Mouse (Mus musculus): ENCODE results near the gene Lmna.
A peak's percentile ranks its signal among the peaks of the same experiment; 100 is the strongest.

Lmna gene

GRCm38 (mm10) chr3:88501366-88502030 lies 8.3 kb downstream of the Lmna start:
- no peak for DNase-seq (ENCODE audit: low read depth, low spot score)

DNA sequence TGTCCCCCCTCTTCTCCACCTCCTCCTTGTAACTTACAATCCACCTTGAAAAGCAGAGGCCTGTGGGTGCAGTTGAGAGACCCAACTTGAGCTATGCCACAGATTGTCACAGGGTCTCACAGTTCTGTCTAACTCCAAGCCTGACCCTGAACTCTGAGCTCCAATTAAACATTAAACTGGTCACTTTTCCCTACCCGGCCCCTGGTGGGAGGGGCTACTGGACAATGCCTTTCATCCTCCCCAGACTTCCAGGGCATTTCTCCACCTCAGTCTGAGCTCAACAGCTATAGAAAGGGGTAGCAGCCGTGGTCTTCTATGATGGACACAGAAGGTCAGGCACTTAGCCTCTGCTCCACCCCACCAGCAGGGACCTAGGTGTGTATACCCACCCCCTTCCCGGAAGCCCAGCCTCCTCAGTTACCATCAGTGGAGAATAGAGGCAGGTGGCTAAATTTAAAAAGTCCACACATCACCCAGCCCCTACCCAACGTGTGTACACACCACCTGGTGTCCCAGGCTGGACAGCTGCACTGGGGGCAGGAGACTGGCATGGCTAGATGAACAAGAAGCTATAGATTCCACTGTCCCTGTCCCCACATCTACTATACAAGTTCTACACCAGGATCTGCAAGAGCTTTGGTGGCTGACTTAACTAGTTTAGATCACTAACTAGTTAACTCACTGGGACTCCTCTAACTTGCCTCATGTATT lies 8.9 kb downstream of the Lmna start:
- no peak for DNase-seq (ENCODE audit: low read depth, low spot score)

DNA sequence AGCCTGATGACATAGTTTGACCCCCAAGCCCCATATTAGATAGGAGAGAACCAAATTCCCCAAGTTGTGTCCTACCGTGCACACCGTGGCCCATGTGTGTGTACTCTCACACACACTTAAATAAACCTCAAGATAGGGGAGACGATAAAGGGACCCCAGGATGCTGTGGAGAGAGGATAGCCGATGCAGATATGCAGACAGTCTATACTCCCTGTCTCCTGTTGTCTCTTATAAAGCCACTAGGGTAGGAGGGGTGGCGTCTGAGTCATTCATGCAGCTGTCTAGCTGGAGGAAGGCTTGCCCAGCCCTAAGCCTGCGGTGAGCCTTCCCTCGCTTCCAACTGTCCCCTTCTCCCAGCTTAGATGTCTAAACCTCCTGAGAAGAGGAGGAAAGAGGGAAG lies 9.7 kb downstream of the Lmna start:
- DNase-seq (ENCODE audit: low read depth, low spot score), result no peak

GRCm38 (mm10) chr3:88499580-88499979 lies 10.2 kb downstream of the Lmna start:
- no peak for DNase-seq (ENCODE audit: low read depth, low spot score)

GRCm38 (mm10) chr3:88495741-88496415 lies 13.9 kb downstream of the Lmna start:
- DNase-seq (ENCODE audit: low read depth, low spot score), result no peak

DNA sequence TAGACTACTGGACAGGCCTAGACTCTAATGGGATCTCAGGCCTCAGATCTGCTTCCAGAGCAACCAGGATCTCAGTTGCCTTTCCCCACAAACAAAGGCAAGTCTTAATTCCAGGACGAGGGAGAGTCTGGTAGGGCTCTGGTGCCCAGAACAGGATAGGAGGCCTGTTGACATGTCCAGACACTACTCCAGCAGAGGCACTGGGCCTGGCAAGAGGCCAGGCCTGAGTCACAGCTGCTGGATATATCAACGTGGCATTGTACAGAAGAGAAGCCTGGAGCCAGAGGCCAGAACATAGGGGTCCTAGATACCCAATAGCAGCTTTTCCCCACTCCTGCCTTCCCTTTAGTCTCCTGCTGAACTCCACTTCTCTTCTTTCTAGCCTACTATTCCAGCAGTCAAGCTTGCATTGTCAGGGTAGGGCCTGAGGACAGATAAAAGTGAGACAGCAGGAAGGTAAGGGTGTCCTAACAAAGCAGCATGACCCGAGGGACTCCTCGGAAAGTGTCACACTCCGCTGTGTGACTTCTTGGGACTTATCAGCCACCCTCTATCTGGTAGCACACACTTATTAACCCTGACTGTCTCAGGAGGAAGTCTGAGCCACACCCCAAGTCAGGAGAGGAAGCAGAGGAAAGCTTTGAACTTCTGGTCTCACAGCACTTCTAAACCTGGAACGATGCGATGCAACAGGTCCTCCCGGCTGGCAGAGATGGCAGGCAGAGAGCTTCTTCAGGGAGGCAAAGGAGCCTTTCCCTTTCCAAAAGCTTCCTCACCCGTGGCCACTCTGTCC lies 14.7 kb downstream of the Lmna start:
- peak; percentile 41 for DNase-seq (ENCODE audit: low read depth, low spot score)

DNA sequence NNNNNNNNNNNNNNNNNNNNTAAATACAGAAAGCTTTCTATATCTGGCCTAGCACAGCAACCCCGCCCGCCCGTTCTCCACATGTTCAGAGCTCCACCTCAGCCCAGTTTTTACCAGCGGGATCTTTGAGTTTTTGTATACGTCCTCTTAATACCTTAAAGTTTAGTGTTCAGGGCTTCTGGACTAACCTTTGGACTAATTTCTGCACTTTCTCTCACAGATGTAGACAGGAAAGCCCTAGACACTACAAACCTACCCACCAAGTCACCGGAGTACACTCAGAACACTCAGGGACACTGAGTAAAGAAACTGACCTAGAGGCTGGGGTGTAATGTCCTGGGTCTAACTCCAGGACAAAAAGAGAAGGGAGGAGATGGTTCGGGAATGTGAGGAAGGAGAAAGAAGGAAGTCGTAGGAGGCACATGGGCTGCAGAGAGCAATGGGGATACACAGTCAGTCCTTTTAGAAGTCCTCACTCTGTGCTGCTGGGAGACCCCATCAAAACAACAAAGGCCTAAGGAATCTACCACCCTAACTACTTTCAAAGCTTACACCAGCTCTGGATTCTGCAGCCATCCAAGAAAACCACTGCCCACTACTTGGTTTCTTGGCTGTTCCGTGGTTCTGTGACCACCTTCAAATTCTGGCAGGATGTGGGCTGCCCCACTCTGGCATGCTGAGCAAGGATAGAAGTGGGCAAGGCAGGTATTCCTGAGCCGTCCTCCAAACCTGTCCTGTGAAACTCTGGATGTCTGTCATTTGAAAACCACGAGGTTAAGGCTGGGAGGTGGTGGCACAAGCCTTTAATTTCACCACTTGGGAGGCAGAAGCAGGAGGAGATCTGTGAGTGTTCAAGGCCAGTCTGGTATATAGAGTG lies 15.8 kb downstream of the Lmna start:
- no peak for DNase-seq (ENCODE audit: low read depth, low spot score)

DNA sequence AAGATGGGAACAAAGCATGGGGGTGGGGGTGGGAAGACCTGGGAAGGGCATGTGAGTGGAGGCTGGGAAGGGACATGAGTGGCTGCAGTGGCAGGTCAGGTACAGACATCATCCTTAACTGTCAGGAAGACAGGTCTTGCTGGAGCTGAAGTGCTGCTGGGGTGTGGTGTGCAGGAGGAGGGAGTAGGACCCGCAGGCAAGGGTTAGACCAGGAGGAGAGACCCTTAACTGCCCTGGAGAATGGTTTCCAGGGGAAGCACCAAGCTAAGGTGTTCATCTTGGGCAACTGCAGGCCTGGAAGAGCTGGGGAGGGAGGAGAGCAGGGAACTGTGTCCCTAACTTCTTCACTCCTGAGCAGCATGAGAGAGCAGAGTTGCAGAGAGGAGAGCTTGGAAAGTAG lies 22.4 kb downstream of the Lmna start:
- no peak for DNase-seq (ENCODE audit: low read depth, low spot score)

GRCm38 (mm10) chr3:88486887-88487286 lies 22.9 kb downstream of the Lmna start:
- DNase-seq (ENCODE audit: low read depth, low spot score), result no peak

DNA sequence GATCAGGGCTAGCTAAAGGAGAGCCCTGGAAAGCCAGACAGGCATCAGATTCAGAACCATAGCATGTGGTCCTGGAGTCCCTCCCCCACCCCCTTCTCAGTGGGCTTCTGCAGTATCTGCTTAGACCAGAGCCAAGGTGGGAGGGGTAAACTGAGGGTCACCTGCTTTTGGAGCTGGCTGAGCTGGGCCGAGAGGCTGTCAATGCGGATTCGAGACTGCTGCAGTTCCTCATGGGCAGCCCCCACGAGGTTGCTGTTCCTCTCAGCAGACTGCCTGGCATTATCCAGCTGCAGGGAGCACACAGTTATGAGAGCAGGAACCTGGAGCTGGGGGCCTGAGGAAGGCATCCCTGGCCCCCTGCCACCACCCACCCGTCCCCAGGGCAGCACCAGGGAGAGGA lies 23.7 kb downstream of the Lmna start:
- no peak for DNase-seq (ENCODE audit: low read depth, low spot score)

DNA sequence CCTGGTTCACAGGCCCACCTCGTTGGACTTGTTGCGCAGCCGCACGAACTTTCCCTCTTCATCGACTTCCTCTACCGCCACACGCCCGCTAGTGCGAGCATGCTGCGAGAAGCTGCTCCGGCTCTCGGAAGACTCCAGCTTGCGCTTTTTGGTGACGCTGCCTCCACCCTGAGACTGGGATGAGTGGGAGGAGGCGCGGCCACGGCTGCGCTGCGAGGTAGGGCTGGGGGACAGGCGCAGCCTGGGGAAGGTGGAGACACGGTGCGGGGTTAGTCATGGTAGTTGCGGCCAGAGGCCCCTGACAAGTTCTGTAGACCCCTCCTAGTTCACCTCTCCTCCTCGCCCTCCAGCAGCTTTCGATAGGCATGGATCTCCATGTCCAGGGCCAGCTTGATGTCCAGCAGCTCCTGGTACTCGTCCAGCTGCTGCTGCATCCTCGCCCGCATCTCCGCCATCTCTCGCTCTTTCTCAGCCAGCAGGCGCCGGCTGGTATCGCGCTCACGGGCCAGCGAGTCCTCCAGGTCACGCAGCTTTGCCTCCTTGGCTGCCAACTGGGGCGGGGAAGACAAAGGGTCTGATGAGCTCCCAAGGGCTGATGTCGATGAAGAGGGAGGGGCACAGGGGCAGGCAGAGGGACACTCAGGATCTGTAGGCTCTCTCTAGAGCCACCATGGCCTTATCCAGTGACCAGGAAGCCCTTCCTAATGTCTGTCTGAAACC lies 25.0 kb downstream of the Lmna start:
- DNase-seq (ENCODE audit: low read depth, low spot score), result peak; percentile 72

- DNase-seq (ENCODE audit: low read depth, low spot score), result peak; percentile 90
Observed at GRCm38 (mm10) chr3:88483621-88484020, 26.1 kb downstream of the Lmna start.

DNA sequence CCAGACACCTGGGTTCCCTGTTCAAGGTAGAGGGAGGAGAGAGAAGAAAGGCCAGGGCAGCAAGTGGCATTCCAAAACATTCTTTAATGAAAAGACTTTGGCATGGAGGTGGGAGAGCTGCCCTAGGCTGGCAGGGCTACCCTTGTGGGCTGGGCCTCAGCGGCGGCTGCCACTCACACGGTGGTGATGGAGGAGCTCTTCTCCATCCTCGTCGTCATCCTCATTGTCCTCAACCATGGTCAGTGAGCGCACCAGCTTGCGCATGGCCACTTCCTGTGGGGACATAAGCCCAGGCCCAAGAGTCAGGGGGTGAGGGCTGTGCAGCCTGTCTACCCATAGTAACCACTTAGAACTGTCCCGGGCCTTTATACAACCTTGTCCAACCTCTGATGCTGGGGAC lies 26.6 kb downstream of the Lmna start:
- no peak for DNase-seq (ENCODE audit: low read depth, low spot score)

DNA sequence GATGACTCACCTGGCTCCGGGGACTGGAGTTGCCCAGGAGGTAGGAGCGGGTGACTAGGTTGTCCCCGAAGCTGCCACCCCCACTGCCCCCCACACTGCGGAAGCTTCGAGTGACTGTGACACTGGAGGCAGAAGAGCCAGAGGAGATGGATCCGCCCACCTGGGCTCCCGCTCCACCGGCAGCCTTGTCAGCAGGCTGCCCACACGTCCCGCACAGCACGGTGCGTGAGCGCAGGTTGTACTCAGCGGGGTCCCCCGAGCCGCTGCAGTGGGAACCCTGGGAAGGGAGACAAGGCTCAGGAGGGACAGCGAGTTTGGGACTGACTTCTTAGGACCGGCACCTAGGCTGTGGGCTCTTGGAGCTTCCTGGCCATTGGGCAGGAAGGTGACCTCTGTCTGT lies 27.4 kb downstream of the Lmna start:
- no peak for DNase-seq (ENCODE audit: low read depth, low spot score)

- no peak for DNase-seq (ENCODE audit: low read depth, low spot score)
Observed at GRCm38 (mm10) chr3:88481372-88482040, 28.2 kb downstream of the Lmna start.

- no peak for DNase-seq (ENCODE audit: low read depth, low spot score)
Observed at GRCm38 (mm10) chr3:88480679-88481078, 29.1 kb downstream of the Lmna start.

- no peak for DNase-seq (ENCODE audit: low read depth, low spot score)
Observed at GRCm38 (mm10) chr3:88479828-88480227, 29.9 kb downstream of the Lmna start.

- no peak for DNase-seq (ENCODE audit: low read depth, low spot score)
Observed at GRCm38 (mm10) chr3:88479163-88479562, 30.6 kb downstream of the Lmna start.

DNA sequence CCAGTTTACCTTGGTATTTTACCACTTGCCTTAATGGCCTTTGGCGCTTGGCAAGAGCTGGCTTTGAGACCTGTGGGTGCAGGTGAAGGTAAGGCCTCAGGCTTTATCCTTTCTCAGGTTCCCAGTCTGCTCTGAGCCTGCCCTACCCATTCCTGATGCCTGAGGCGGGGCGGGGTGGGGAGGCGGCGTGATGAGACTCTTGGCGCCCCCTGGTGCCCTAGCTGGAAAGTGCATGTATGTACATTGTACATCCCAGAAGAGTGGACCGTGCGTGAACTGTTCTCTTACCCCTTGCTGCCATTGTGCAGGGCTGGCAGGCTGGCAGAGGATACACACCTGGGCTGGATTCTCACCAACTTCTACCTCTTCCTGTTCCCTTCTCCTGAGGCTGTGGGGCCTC lies 32.0 kb downstream of the Lmna start:
- DNase-seq (ENCODE audit: low read depth, low spot score), result peak; percentile 90

GRCm38 (mm10) chr3:88476403-88476802 lies 33.4 kb downstream of the Lmna start:
- peak; percentile 35 for DNase-seq (ENCODE audit: low read depth, low spot score)

All from CD4-positive, CD25-positive, alpha-beta regulatory T cell, adult 2 months (primary cell).